Mouse (Mus musculus): ENCODE measurements around the gene Gm21885.
"Not testable (repeated sequence)": the region's sequence is repeated elsewhere in the genome, so short reads cannot be mapped to it uniquely, and the experiment has no call there.

The Gm21885 gene

GRCm38 (mm10) chr11:94281199-94282181, at the start of gene Gm21885:
Gene Gm21885 (plus strand): TSS chr11:94281873.
- no peak for DNase-seq (ENCODE audit: extremely low spot score, low spot score)

GRCm38 (mm10) chr11:94233405-94233804, 48.3 kb upstream of the Gm21885 start:
- DNase-seq (ENCODE audit: extremely low spot score, low spot score), result no peak

GRCm38 (mm10) chr11:94234380-94234779, 47.3 kb upstream of the Gm21885 start:
- DNase-seq (ENCODE audit: extremely low spot score, low spot score), result no peak

GRCm38 (mm10) chr11:94234857-94235256, 46.8 kb upstream of the Gm21885 start:
- no peak for DNase-seq (ENCODE audit: extremely low spot score, low spot score)

GRCm38 (mm10) chr11:94236074-94236473, 45.6 kb upstream of the Gm21885 start:
- DNase-seq (ENCODE audit: extremely low spot score, low spot score), result peak; percentile 67

- no peak for DNase-seq (ENCODE audit: extremely low spot score, low spot score)
Measured at GRCm38 (mm10) chr11:94238786-94239185, 42.9 kb upstream of the Gm21885 start.

GRCm38 (mm10) chr11:94239706-94240105, 42.0 kb upstream of the Gm21885 start:
- DNase-seq (ENCODE audit: extremely low spot score, low spot score), result no peak

GRCm38 (mm10) chr11:94242760-94243421, 38.8 kb upstream of the Gm21885 start:
- DNase-seq (ENCODE audit: extremely low spot score, low spot score), result peak; percentile 57

GRCm38 (mm10) chr11:94243422-94244180, 38.1 kb upstream of the Gm21885 start:
- no peak for DNase-seq (ENCODE audit: extremely low spot score, low spot score)

GRCm38 (mm10) chr11:94244385-94244784, 37.3 kb upstream of the Gm21885 start:
- DNase-seq (ENCODE audit: extremely low spot score, low spot score), result no peak

GRCm38 (mm10) chr11:94245955-94246788, 35.5 kb upstream of the Gm21885 start, which contains the start of gene Wfikkn2:
Gene Wfikkn2 (minus strand): TSS chr11:94246005.
- peak; percentile 63 for DNase-seq (ENCODE audit: extremely low spot score, low spot score)

- no peak for DNase-seq (ENCODE audit: extremely low spot score, low spot score)
Measured at GRCm38 (mm10) chr11:94246789-94247061, 34.9 kb upstream of the Gm21885 start.

- DNase-seq (ENCODE audit: extremely low spot score, low spot score), result no peak
Measured at GRCm38 (mm10) chr11:94253156-94253555, 28.5 kb upstream of the Gm21885 start.

GRCm38 (mm10) chr11:94253691-94254090, 28.0 kb upstream of the Gm21885 start:
- no peak for DNase-seq (ENCODE audit: extremely low spot score, low spot score)

- no peak for DNase-seq (ENCODE audit: extremely low spot score, low spot score)
Measured at GRCm38 (mm10) chr11:94255733-94256132, 25.9 kb upstream of the Gm21885 start.

GRCm38 (mm10) chr11:94257987-94258386, 23.7 kb upstream of the Gm21885 start:
- DNase-seq (ENCODE audit: extremely low spot score, low spot score), result no peak

GRCm38 (mm10) chr11:94259814-94260213, 21.9 kb upstream of the Gm21885 start:
- DNase-seq (ENCODE audit: extremely low spot score, low spot score), result no peak

- no peak for DNase-seq (ENCODE audit: extremely low spot score, low spot score)
Measured at GRCm38 (mm10) chr11:94261585-94262370, 19.9 kb upstream of the Gm21885 start.

GRCm38 (mm10) chr11:94265134-94265785, 16.4 kb upstream of the Gm21885 start:
- peak; percentile 61 for DNase-seq (ENCODE audit: extremely low spot score, low spot score)

GRCm38 (mm10) chr11:94266155-94266554, 15.5 kb upstream of the Gm21885 start:
- not testable (repeated sequence) for DNase-seq (ENCODE audit: extremely low spot score, low spot score)
